Mouse (Mus musculus) erythroblast, embryonic 14.5 days (primary cell): Measurements from ENCODE around the gene Col6a2.

Experiments used
- GATA1 ChIP-seq: IDR thresholded peaks from 2 replicates; pipeline ENCODE4 v1.6.1; 2012; ENCODE audit warnings: low read length, inconsistent platforms, mixed read lengths
- TAL1 ChIP-seq: IDR thresholded peaks from 3 replicates; pipeline ENCODE4 v1.6.1; 2012; ENCODE audit warnings: low read length, inconsistent platforms, mixed read lengths

DNA sequence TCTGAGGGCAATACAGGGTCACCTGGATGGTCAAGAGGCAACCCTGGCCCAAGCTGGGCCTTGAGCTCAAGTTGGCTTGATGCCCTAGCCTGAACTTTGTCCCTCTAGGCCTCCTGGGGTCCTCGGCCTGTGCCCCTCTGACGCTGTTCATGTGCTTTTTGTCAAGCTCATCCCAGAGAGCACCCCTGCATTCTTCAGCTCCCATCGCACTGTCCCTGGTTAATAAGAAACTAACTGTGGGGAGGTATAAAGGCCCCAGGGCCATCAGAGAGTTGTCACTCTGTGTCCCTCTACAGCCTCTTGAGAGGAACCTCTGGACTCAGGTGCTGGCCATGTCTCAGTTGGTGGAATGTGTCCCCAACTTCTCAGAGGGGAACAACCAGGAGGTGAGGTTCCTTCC lies 48.1 kb downstream of the Col6a2 start, which contains the start of gene Ftcd:
- no peak for TF ChIP-seq GATA1
- TF ChIP-seq TAL1: no peak
